In genomic region chr11:57827915-57828545, GRCm38 (mm10) we compare ENCODE assay signal across 8 mouse cellular contexts. TPM values are rescaled to one million over a fixed set of nuclear protein-coding genes. Genes with fewer than 3 reads are reported as not detected.
A peak's percentile ranks its signal among the peaks of the same experiment; 100 is the strongest.
DNase-seq lines count a peak whose midpoint lies in the region; ATAC-seq and TF ChIP-seq lines count a peak whose summit lies in the region.

No protein-coding gene starts in this region.

- WGBS in limb, embryonic 10.5 days, result 1% methylated on average over 33 of the region's 33 CpGs
- under 1% methylated on average over 33 of the region's 33 CpGs for WGBS in neural tube, embryonic 14.5 days

- H3K27ac ChIP-seq in ES-Bruce4 (ENCODE audit: insufficient read depth, low read length), result no peak overlapping the region
- peak overlapping the region; percentile 82 for H3K27ac ChIP-seq in limb, embryonic 10.5 days
- H3K27ac ChIP-seq in neural tube, embryonic 14.5 days (ENCODE audit: low read depth, low read length), result no peak overlapping the region

- DNase-seq in adrenal gland, postnatal 25 days, result peak; percentile 29
- DNase-seq in adrenal gland, adult 8-10 months, result no peak
- peak; percentile 64 for DNase-seq in limb, embryonic 10.5 days (ENCODE audit: low spot score)
- DNase-seq in right cerebral cortex, adult 2 months (ENCODE audit: low spot score in 2 of 2), result no peak
- DNase-seq in right cerebral cortex, postnatal 36 days (ENCODE audit: low spot score in 2 of 2), result no peak

- TF ChIP-seq EP300 in ES-Bruce4 (IDR thresholded peaks at IDR 0.05; ENCODE audit: insufficient read depth, low read depth, low read length), result no peak

- ATAC-seq in granulocyte monocyte progenitor cell, adult 5-6 weeks (replicated peaks; ENCODE audit: poor library complexity, severe bottlenecking), result peak; percentile 40
- no peak for ATAC-seq in neural tube, embryonic 14.5 days (ENCODE audit: low read depth)

- H3K36me3 ChIP-seq in ES-Bruce4 (ENCODE audit: control insufficient read depth, insufficient read depth, low read length, poor library complexity, severe bottlenecking), result no peaks in the 10 kb centered on the region
- H3K36me3 ChIP-seq in limb, embryonic 10.5 days, result no peaks in the 10 kb centered on the region
- no peaks in the 10 kb centered on the region for H3K36me3 ChIP-seq in neural tube, embryonic 14.5 days (ENCODE audit: control insufficient read depth, insufficient read depth, low read length)

- H3K9me3 ChIP-seq in ES-Bruce4 (replicated peaks; ENCODE audit: control insufficient read depth, insufficient read depth, low read length, poor library complexity, severe bottlenecking), result no peaks in the 10 kb centered on the region
- H3K9me3 ChIP-seq in limb, embryonic 10.5 days (replicated peaks), result no peaks in the 10 kb centered on the region
- H3K9me3 ChIP-seq in neural tube, embryonic 14.5 days (ENCODE audit: control insufficient read depth, low read length), result no peaks in the 10 kb centered on the region

- TF ChIP-seq POLR2A in ES-Bruce4 (IDR thresholded peaks at IDR 0.05; ENCODE audit: insufficient read depth, low read length), result no peak

- peaks cover 32% of the 10 kb centered on the region for H3K27me3 ChIP-seq in ES-Bruce4 (ENCODE audit: control insufficient read depth, insufficient read depth, low read length, poor library complexity, severe bottlenecking)
- peaks cover 87% of the 10 kb centered on the region for H3K27me3 ChIP-seq in limb, embryonic 10.5 days (ENCODE audit: low read depth, poor library complexity, severe bottlenecking)
- peaks cover 49% of the 10 kb centered on the region for H3K27me3 ChIP-seq in neural tube, embryonic 14.5 days (ENCODE audit: control insufficient read depth, insufficient read depth, low read length)

- H3K4me3 ChIP-seq in ES-Bruce4 (ENCODE audit: low read depth, low read length), result peak overlapping the region; percentile 33
- peak overlapping the region; percentile 48 for H3K4me3 ChIP-seq in limb, embryonic 10.5 days
- peak overlapping the region; percentile 6; the same call in 1 of the 2 replicates for H3K4me3 ChIP-seq in neural tube, embryonic 14.5 days (ENCODE audit: low read depth, low read length)

- H3K4me1 ChIP-seq in ES-Bruce4 (ENCODE audit: control insufficient read depth, insufficient read depth, low read length), result peaks cover 5% of the 10 kb centered on the region
- H3K4me1 ChIP-seq in limb, embryonic 10.5 days, result peaks cover 72% of the 10 kb centered on the region
- H3K4me1 ChIP-seq in neural tube, embryonic 14.5 days (ENCODE audit: control insufficient read depth, insufficient read depth, low read length), result no peaks in the 10 kb centered on the region

- H3K9ac ChIP-seq in ES-Bruce4 (ENCODE audit: low read depth, poor library complexity, severe bottlenecking), result peak overlapping the region; percentile 53
- H3K9ac ChIP-seq in neural tube, embryonic 14.5 days (replicated peaks; ENCODE audit: low read depth, low read length), result no peak overlapping the region

- no peak for TF ChIP-seq CTCF in ES-Bruce4 (IDR thresholded peaks at IDR 0.05; ENCODE audit: low read depth, low read length)

- peak overlapping the region; percentile 23 for H3K4me2 ChIP-seq in neural tube, embryonic 14.5 days (ENCODE audit: low read depth, low read length)

RNA-seq across cellular contexts. Expression of gene Hand1, which starts 4.6 kb away (rescaled TPM):
- 8.0 and 13.6 TPM in 2 replicates for total RNA-seq in adrenal gland, postnatal 25 days (2021)
- 10 to 100 TPM; 10.5 to 28.1 (median 17.4) TPM for total RNA-seq in adrenal gland, adult 8-10 months (2022)
- polyA plus RNA-seq in ES-Bruce4 (2011; ENCODE audit: insufficient read depth, insufficient read length, low read depth, missing spikeins), result 3.7 and 7.0 TPM in 2 replicates
- total RNA-seq in granulocyte monocyte progenitor cell, adult 5-6 weeks (2014; fragmentation: Nextera tagmentation), result not detected in 2 replicates
- total RNA-seq in granulocyte monocyte progenitor cell, adult 5-6 weeks (2017), result not detected in 2 replicates
- polyA plus RNA-seq in limb, embryonic 10.5 days (2016; fragmentation: Nextera tagmentation; extraction: Ambion mirVana), result 3.3 and 8.5 TPM in 2 replicates
- 0.11 and 0.14 TPM in 2 replicates for polyA plus RNA-seq in neural tube, embryonic 14.5 days (2014; fragmentation: Nextera tagmentation; extraction: Ambion mirVana)

RNA-seq across cellular contexts. Expression of gene Sap30l, which starts 26.6 kb away (rescaled TPM):
- total RNA-seq in adrenal gland, postnatal 25 days (2021), result 55.8 and 60.8 TPM in 2 replicates
- total RNA-seq in adrenal gland, adult 8-10 months (2022), result 10 to 100 TPM; 51.1 to 63.4 (median 59.3) TPM
- 15.2 and 19.8 TPM in 2 replicates for polyA plus RNA-seq in ES-Bruce4 (2011; ENCODE audit: insufficient read depth, insufficient read length, low read depth, missing spikeins)
- 9.7 and 14.0 TPM in 2 replicates for total RNA-seq in granulocyte monocyte progenitor cell, adult 5-6 weeks (2014; fragmentation: Nextera tagmentation)
- total RNA-seq in granulocyte monocyte progenitor cell, adult 5-6 weeks (2017), result 13.3 and 21.9 TPM in 2 replicates
- 11.2 and 12.4 TPM in 2 replicates for polyA plus RNA-seq in limb, embryonic 10.5 days (2016; fragmentation: Nextera tagmentation; extraction: Ambion mirVana)
- polyA plus RNA-seq in neural tube, embryonic 14.5 days (2014; fragmentation: Nextera tagmentation; extraction: Ambion mirVana), result 11.7 and 15.8 TPM in 2 replicates

Comparison
In these comparisons a context has a peak if more than half of its experiments do, and no peak if none do; other contexts are left out.
1. DNase-seq: peak in adrenal gland, postnatal 25 days (single experiment) and limb, embryonic 10.5 days (single experiment); none in adrenal gland, adult 8-10 months (single experiment), right cerebral cortex, adult 2 months (0 of 2) and right cerebral cortex, postnatal 36 days (0 of 2).
2. Peak in every context shown above with its lines, with median percentiles within 50 percentile points of each other: H3K4me3 ChIP-seq.